Mouse (Mus musculus): ENCODE measurements around the gene Pigk. TPM values are rescaled to one million over a fixed set of nuclear protein-coding genes. Genes with fewer than 3 reads are reported as not detected.

Pigk gene
- polyA plus RNA-seq, 1 experiment, result 73.2 TPM

- Histone ChIP-seq H3K4me1 (ENCODE audit: control insufficient read depth, insufficient read depth, low read length) (no peaks in the 10 kb centered on the region), H3K4me3 (ENCODE audit: insufficient read depth, low read length) (no peak overlapping the region), H3K27ac (ENCODE audit: insufficient read depth, low read length) (no peak overlapping the region)
- TF ChIP-seq POLR2A (IDR thresholded peaks at IDR 0.05; ENCODE audit: low read depth, low read length) (no peak), CTCF (IDR thresholded peaks at IDR 0.05; ENCODE audit: borderline replicate concordance, insufficient read depth, low read length) (no peak)
Measured at GRCm38 (mm10) chr3:152941671-152942070, 227.8 kb downstream of the Pigk start.

GRCm38 (mm10) chr3:152942985-152943384 is 229.1 kb downstream of the Pigk start:
- Histone ChIP-seq H3K27ac (ENCODE audit: insufficient read depth, low read length) (no peak overlapping the region), H3K4me3 (ENCODE audit: insufficient read depth, low read length) (no peak overlapping the region), H3K4me1 (ENCODE audit: control insufficient read depth, insufficient read depth, low read length) (no peaks in the 10 kb centered on the region)
- no peak for TF ChIP-seq CTCF (IDR thresholded peaks at IDR 0.05; ENCODE audit: borderline replicate concordance, insufficient read depth, low read length)
- no peak for TF ChIP-seq POLR2A (IDR thresholded peaks at IDR 0.05; ENCODE audit: low read depth, low read length)

- no peak for TF ChIP-seq POLR2A (IDR thresholded peaks at IDR 0.05; ENCODE audit: low read depth, low read length)
- no peak for TF ChIP-seq CTCF (IDR thresholded peaks at IDR 0.05; ENCODE audit: borderline replicate concordance, insufficient read depth, low read length)
- Histone ChIP-seq H3K4me1 (ENCODE audit: control insufficient read depth, insufficient read depth, low read length) (no peaks in the 10 kb centered on the region), H3K4me3 (ENCODE audit: insufficient read depth, low read length) (no peak overlapping the region), H3K27ac (ENCODE audit: insufficient read depth, low read length) (no peak overlapping the region)
Measured at GRCm38 (mm10) chr3:152944766-152945165, 230.9 kb downstream of the Pigk start.

- Histone ChIP-seq H3K4me3 (ENCODE audit: insufficient read depth, low read length) (no peak overlapping the region), H3K27ac (ENCODE audit: insufficient read depth, low read length) (no peak overlapping the region), H3K4me1 (ENCODE audit: control insufficient read depth, insufficient read depth, low read length) (no peaks in the 10 kb centered on the region)
- TF ChIP-seq CTCF (IDR thresholded peaks at IDR 0.05; ENCODE audit: borderline replicate concordance, insufficient read depth, low read length) (no peak), POLR2A (IDR thresholded peaks at IDR 0.05; ENCODE audit: low read depth, low read length) (no peak)
Measured at GRCm38 (mm10) chr3:152947031-152947640, 233.2 kb downstream of the Pigk start.

DNA sequence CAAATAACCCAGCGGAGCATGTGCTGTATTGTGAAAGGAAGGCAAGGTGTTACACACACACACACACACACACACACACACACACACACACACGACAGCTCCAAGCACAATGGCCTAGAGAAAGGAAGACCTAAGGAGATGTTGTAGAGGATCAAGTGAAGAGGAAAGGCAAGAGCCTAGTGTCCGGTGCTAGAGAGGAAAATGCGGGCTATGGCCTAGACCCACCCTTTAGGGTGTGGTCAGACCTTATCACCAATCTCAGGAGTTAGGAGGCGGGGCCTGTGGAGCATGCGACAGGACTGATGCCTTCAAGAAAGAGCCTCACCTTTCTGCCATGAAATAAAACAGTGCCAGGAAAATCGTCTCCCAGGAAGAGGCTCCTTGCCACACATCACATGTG is 234.7 kb downstream of the Pigk start:
- H3K4me1 ChIP-seq (ENCODE audit: control insufficient read depth, insufficient read depth, low read length), result no peaks in the 10 kb centered on the region
- no peak for TF ChIP-seq POLR2A (IDR thresholded peaks at IDR 0.05; ENCODE audit: low read depth, low read length)
- no peak for TF ChIP-seq CTCF (IDR thresholded peaks at IDR 0.05; ENCODE audit: borderline replicate concordance, insufficient read depth, low read length)
- H3K27ac ChIP-seq (ENCODE audit: insufficient read depth, low read length), result no peak overlapping the region
- no peak overlapping the region for H3K4me3 ChIP-seq (ENCODE audit: insufficient read depth, low read length)

- TF ChIP-seq POLR2A (IDR thresholded peaks at IDR 0.05; ENCODE audit: low read depth, low read length), result no peak
- no peak for TF ChIP-seq CTCF (IDR thresholded peaks at IDR 0.05; ENCODE audit: borderline replicate concordance, insufficient read depth, low read length)
- Histone ChIP-seq H3K4me1 (ENCODE audit: control insufficient read depth, insufficient read depth, low read length) (no peaks in the 10 kb centered on the region), H3K4me3 (ENCODE audit: insufficient read depth, low read length) (no peak overlapping the region), H3K27ac (ENCODE audit: insufficient read depth, low read length) (no peak overlapping the region)
Measured at GRCm38 (mm10) chr3:152949233-152949777, 235.4 kb downstream of the Pigk start.

DNA sequence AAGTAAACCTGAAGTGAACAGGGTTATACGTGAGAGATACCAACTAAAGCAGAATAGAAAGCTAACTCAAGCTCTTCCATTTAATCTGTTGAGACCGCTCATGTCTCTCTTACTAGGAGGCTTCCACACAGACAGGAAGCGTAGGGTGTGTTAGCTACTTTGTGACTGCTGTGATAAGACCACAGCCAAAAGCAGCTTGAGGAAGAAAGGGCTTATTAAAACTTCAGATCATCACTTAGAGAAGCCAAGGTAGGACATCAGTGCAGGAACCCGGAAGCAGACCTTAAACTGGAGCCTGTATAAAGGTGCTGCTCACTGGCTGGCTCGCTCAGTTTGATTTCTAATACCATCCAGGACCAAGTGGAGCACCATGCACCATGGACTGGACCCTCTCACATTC is 236.4 kb downstream of the Pigk start:
- TF ChIP-seq POLR2A (IDR thresholded peaks at IDR 0.05; ENCODE audit: low read depth, low read length) (no peak), CTCF (IDR thresholded peaks at IDR 0.05; ENCODE audit: borderline replicate concordance, insufficient read depth, low read length) (no peak)
- Histone ChIP-seq H3K4me1 (ENCODE audit: control insufficient read depth, insufficient read depth, low read length) (no peaks in the 10 kb centered on the region), H3K4me3 (ENCODE audit: insufficient read depth, low read length) (no peak overlapping the region), H3K27ac (ENCODE audit: insufficient read depth, low read length) (no peak overlapping the region)

DNA sequence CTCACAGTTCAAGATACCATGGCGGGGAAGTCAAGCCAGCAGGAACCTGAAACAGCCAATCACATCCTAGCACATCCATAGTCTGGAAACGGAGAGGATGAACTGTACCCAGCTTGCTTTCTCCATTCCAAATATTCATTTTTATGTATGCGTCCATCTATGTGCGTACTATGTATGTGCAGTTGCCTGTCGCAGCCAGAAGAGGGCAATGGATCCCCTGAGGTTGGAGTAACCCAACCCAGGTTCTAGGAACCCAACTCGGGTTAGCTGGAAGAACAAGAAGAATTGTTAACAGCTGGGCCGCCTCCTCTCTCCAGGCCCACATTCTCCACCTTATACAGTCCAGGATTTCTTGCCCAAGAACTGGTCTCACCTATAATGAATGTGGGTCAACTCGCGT is 237.0 kb downstream of the Pigk start:
- TF ChIP-seq POLR2A (IDR thresholded peaks at IDR 0.05; ENCODE audit: low read depth, low read length), result no peak
- no peak for TF ChIP-seq CTCF (IDR thresholded peaks at IDR 0.05; ENCODE audit: borderline replicate concordance, insufficient read depth, low read length)
- H3K27ac ChIP-seq (ENCODE audit: insufficient read depth, low read length), result no peak overlapping the region
- no peak overlapping the region for H3K4me3 ChIP-seq (ENCODE audit: insufficient read depth, low read length)
- H3K4me1 ChIP-seq (ENCODE audit: control insufficient read depth, insufficient read depth, low read length), result no peaks in the 10 kb centered on the region

DNA sequence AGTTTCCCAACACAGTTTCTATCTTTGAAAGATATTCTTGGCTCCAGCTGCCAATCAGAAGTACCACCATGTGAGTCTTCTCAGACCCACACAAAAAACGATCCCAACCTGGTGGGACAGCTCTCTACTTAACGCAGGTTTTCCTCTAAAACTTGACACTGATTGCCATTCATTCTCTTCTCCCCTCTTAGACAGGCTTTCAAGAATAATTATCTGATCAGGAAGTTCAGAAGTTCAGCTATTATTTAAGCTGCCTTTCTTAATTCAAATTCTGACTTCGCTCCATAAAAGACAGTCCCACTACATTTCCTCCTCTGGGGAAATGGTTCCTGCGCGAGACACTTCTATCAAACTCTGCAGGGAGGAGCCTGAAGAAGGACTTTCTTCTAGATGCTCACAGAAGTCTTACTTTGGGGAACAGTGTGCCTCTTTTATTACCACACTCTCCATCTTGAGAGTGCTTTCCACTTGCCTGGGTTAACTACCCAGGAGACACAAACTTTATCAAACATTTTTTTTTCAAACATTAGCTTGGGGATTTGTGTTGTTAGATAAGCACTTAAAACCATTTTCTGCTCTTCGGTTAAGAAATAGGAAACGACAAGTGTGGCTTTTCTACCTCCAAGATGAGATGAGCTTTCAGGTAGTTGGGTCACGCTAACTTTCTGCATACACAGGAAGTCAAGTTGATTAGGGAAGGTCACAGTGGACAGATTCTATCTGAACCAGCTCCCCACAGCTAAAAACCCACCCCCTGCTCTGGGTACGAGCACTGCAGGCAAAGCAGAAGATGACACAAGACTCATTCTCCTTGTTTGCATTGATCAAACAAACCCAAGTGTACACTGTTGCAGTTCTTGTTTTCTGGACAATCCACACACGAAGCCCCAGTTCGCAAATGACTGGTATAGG is 238.0 kb downstream of the Pigk start:
- TF ChIP-seq POLR2A (IDR thresholded peaks at IDR 0.05; ENCODE audit: low read depth, low read length) (no peak), CTCF (IDR thresholded peaks at IDR 0.05; ENCODE audit: borderline replicate concordance, insufficient read depth, low read length) (no peak)
- no peak overlapping the region for H3K27ac ChIP-seq (ENCODE audit: insufficient read depth, low read length)
- no peak overlapping the region for H3K4me3 ChIP-seq (ENCODE audit: insufficient read depth, low read length)
- no peaks in the 10 kb centered on the region for H3K4me1 ChIP-seq (ENCODE audit: control insufficient read depth, insufficient read depth, low read length)

- Histone ChIP-seq H3K4me3 (ENCODE audit: insufficient read depth, low read length) (no peak overlapping the region), H3K4me1 (ENCODE audit: control insufficient read depth, insufficient read depth, low read length) (no peaks in the 10 kb centered on the region), H3K27ac (ENCODE audit: insufficient read depth, low read length) (no peak overlapping the region)
- no peak for TF ChIP-seq CTCF (IDR thresholded peaks at IDR 0.05; ENCODE audit: borderline replicate concordance, insufficient read depth, low read length)
- no peak for TF ChIP-seq POLR2A (IDR thresholded peaks at IDR 0.05; ENCODE audit: low read depth, low read length)
Measured at GRCm38 (mm10) chr3:152956038-152956437, 242.1 kb downstream of the Pigk start.
